Mouse (Mus musculus) effector memory CD4-positive, alpha-beta T cell, adult 5 months (primary cell): ENCODE measurements around the gene Fgfr2. TPM values are rescaled to one million over a fixed set of nuclear protein-coding genes. Genes with fewer than 3 reads are reported as not detected.

Experiments used
- polyA plus RNA-seq: library from polyadenylated mRNA; unstranded; fragments of 100-300 nt; shearing (Covaris generic); gene quantifications from one replicate; pipeline ENCODE4 v1.2.1, GENCODE M21; 2017

The Fgfr2 gene
- not detected for polyA plus RNA-seq

DNA sequence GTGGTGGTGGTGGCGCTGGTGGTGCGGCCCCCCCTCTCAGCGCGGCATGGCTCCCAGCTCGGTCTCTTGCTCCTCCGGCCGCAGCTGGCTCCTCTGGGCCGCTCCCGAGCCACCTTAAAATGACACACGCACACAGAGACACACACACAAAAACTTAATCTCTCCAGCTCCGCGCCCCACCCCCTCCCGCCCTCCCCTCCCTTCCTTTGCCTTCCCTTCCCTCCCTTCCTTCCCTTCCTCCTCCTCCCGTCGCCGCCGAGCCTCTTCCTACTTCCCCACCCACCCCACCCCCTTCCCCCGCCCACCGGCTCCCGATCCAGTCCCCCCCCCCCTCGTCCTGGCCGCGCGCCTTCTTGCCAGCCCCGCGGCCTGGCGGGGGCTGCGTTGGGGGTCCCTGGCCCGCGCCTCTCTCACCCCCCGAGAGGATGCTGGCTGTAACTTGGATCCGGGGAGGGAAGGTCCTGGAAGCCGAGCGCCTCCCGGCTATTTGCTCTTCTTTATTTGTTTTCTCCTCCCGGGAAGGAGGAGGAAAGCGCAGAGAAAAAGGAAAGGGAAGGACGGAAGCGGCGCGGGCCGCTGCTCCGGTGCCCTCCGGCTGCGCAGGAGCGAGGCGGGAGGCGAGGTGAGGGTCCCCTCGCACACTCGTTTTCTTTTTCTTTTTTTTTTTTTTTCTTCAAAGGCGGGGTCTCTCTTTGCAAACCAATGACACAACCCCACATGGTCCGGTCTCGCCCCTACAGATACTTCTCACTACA, at the start of gene Fgfr2:
Gene Fgfr2, minus strand, starts transcription at position 107 of the 755 bp plus-strand sequence.

DNA sequence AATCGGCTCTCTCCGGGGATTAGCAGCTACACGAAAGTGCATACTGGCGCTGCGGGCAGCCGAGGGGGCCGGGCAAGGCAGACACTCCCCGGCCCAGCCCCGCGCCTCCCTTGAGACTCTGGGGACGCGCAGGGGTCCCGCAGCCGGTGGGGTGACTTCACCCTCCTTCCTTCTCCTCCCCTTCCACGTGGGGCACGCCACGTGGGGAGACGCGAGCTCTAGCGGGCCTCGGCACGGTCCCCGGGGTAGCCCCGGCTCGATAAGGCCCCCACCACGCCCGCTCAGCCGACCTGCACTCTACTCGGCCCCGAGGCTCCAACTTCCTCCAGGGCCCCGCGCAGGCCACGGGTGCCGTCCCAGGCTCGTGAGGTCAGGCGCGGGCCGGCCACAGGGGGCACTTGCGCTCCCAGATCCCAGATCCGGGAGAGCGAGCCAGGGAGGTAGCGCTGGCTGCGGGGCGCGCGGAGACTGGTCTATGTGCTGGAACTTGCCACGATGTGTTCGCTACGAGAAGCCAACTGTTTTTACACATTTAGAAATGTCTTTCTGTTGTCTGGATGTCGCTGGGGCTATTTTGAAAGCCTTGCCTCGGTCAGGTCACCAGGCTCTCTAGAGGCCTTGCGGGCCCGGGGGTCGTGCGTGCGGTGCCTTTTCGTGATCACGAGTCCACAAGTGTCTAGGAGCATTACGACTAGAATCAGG, 1.0 kb upstream of the Fgfr2 start, which contains the start of gene Ctbp2:
Gene Ctbp2, minus strand, starts transcription at position 356 of the 702 bp plus-strand sequence.

DNA sequence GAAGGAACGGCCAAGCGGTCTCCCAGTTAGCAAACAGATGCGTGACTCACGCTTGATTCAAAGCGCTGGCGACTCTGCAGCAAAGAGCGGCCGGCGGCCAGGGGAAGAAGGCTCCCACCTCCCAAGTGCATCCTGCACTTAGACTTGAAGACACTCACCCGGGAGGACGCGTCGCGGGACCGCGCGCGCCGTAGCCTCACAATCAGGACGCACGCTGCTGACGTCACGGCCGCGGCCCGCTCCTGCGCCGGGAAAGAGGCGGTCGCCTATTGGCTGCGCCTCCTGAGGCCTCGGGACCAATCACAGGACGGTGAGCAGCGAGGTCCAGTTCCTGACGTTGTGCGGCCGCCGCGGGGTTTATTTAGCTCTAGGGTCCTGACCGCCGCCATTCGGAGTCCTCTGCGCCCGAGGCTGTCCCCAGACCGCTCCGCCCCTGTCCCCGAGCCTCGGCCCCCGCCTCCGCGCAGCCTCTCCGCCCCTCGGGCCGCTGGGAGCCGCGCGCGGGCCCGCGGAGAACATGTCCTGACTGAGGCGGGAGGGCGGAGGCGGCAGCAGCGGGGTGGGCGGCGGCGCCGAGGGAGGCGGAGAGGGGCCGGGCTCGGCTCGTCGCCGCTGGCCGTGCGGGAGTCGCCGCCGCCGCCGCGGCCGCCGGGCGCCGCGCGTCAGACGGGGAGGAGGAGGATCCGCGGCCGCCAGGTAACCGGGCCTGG, 192.1 kb downstream of the Fgfr2 start, which contains the start of gene Zranb1:
Gene Zranb1, plus strand, starts transcription at position 293 of the 710 bp plus-strand sequence.

DNA sequence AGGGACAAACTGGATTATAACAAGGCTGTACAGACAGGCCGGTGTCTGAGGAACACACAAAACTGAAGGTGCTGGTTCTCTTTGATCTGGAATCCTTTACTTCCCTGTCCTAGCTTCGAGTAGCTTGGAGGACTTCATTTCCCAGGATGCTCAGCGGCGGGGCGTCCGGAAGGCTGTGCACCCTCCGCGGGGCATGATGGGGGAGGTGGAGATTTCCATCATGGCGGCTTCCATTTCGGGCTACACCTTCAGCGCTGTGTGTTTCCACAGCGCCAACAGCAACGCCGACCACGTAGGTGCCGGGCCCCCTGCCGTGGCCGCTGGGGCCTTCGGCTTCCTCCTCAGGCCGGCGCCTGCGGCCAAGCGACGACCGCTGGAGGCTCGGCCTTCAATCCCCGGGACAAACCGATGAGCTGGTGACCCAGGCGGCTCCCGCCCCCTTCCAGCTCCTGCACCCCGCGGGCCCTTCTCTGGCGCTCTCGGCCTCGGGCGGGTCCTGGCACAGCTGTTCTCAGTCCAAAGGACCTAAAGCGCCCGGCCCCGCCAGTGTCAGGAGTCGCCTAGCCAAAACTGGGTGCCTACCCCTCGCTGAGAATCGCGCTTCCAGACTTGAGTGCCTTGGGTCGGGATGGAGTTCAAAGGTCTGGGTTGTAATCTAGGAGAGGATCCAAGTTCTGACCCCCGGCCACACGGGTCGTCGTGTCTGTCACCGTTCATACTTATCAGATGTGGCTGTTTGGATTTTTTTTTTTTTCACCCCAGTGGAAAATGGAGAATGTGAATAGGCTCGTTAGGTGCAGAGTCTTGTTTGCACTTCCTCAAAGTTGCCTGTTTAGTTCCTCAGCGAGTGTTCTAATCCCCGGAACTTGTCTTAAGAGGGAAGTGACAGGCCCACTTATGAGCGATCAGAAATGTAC, 263.9 kb downstream of the Fgfr2 start, which contains the start of gene Abraxas2:
Gene Abraxas2, plus strand, starts transcription at position 184 of the 917 bp plus-strand sequence.

DNA sequence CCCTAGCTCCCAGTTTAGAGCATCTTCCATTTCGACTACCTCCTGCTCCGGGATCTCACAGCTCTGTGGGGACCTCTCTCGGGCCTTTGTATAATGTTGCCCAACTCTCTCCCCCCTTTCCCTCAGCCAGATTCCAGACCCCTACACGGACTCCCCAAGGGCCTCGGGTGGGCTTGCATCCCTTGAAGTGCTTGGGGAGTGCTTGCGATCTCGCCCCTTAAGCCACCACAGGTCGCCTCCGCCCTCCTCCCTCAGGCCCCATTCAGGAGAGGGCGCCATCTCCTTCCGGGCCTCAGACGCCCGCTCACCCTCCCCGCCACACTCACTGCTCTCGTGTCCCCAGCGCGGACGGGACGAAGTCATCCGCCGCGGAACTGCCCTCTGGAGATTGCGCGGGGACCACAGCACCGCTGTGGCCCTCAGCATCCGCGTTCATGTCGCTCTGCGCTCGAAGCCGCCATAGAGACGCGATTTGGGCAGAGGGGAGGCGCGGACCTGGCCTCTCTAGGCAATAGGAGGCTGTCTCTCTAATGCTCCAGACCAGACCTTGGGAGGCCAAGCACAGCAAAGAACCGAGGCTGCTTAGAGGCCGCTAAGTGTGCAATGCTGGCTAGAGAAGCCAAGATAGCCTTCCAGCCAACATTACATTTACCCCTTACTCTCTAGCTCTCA, 270.8 kb downstream of the Fgfr2 start, which contains the start of gene Eef1akmt2:
Gene Eef1akmt2, minus strand, starts transcription at position 501 of the 672 bp plus-strand sequence.

DNA sequence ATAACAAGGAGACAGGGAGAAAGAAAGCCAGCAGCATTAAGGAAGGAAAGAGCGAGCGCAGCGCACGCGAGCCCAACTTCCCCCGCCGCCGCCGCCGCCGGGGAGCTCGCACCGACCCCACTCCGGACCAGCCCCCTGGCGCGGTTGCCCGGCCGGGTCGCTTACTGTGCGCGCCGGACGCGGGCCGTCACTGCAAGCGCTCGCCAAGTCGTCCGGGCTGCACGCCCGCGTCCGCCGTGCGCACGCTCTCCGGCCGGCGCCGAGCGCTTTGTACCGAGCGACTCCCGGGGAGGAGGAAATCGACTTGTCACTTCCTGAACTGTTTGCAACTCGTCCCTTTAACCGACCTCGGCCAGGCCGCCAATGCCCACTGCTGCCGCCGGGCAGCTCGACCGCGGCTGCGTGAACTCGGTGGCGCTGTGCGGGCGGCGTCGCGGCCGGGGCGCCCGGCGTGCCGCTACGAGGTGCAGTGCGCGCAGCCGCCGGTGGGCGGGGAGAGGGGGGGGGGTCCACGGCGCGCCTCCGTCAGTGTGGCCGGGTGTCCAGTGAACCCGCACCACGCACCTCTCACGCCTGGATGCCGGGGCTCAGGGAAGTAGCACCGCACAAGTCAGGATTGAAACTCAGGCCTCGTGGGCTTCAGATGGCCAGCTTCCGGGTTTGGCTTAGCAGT, 309.6 kb downstream of the Fgfr2 start, which contains the start of gene Fam53b:
Gene Fam53b, minus strand, starts transcription at position 471 of the 673 bp plus-strand sequence.

DNA sequence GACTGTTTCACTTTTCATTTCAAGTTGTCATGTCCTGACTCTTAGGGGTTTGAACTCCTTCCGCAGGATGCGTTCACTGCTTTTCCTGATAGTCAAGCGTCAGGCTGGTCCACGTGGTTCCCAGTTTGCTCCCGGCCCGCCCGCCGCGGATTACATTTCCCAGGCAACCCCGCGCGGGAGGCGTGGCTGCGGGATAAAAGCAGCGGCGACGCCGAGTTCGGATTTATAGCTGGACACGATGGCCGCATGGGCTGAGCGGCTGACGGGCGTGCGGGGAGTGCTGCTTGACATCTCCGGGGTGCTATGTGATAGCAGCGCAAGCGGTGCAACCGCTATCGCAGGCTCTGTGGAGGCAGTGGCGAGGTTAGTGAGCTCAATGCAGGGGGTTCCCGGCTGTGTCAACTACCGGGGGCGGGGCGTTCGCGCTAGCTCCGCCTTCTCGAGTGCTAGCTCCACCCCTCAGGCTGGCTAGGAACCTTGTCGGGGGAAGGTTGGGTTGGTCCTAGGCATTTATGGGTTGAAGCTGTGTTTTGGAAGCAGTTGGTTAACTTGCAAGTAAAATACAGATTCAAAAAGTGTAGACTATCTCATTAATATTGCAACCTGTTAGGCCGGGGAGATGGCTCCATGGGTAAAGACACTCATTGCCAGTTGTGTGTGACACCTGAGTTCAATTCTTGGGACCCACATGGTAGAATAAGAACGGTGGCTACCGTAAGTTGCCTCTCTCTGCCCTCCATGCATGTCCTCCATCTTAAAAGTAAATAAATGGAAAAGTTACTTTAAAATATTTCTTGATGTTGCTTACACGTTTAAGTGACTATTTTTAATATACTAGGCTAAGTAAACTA, 512.5 kb downstream of the Fgfr2 start, which contains the start of gene Lhpp:
Gene Lhpp, plus strand, starts transcription at position 171 of the 851 bp plus-strand sequence.

DNA sequence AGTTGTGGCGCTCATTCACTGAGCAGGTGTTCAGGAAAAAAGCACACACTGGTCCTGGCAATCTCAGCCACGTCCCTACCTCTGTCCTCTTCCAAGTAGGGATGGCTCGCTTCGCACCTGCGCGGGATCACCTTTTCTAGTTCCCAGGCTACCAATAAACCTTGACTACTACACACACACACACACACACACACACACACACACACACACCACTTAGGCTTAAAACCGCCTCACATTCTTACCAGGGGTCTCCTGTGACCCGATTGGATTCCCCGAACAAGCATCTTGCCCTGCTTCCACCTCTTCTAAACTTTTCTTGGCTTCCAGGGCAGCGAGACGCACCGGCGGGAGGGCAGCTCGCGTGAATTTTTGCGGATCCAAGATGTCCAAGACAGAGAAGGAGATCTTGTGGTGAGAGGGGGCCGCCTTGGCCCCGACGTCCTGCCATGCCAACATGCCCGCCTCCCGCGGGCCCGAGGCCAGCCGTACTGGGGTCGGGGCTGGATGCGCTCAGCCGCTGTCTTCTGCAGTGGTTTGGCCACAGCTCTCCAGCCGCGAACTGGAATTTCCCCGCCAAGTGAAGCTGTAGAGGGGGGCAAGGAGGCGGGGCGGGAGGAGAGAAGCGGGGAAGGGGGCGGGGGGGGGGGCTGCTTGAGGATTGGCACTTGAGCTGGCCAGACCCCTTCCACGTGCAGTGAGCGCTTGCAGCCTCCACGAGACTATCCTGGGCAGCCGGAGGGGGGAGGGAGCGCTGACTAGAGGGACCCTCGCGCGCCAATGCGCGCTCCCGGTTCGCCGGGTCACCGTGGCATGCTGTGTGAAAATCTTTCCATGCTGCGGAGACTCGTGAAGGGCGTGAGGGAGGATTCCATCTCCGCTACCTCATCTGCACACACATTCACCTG, 523.8 kb downstream of the Fgfr2 start, which contains the start of gene Nkx1-2:
Gene Nkx1-2, minus strand, starts transcription at position 567 of the 905 bp plus-strand sequence.

DNA sequence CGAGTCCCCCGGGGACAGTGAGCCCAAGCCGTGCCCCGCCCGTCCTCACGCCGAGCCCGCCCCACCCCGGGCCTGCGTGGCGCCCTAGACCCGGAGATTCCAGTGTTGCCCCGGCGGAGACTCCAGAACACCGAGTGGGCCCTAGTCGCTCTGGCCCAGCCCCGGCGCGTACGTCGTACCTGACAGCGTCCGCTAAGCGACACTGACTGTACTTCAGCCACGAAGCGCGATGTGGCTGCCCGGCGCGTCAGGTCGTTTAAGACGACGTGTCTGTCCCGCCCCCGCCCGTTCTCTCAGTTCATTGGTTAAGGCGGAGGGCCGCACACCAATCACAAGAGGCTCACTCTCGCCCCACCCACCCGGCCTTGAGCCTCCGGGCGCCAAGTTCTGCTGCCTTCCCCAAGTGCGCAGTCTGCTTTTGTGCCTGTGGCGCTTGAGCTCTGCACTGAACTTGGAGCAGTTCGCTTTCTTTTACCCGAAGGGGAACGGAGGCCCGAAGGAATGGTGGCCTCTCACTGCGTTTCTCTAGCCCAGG, 547.0 kb downstream of the Fgfr2 start, which contains the start of gene Oat:
Gene Oat, minus strand, starts transcription at position 283 of the 535 bp plus-strand sequence.

DNA sequence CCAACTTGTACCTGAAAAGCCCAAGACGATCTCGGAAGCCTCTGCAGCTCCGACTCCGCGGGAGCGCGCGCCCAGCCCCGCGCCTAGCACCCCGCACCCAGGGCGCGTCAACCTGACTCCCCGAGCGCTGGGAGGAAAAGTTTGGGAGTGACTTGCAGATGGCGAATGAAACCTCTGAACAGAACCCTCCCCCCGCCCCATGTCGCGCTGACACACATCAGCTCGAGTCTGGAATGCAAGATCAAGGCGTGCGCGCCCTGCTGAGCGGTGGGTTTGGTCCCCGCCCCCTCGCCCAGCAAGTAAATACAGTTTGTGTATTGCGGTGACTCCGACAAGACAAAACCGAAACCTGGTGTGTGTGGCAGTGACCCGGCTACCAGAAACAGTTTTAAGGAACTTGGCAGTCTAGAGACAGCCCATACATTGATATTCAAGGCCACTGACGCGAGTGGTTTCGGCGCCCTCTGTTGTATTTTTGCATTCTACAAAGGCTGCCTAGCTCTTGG, 806.1 kb downstream of the Fgfr2 start, which contains the start of gene Chst15:
Gene Chst15, minus strand, starts transcription at position 193 of the 506 bp plus-strand sequence.

DNA sequence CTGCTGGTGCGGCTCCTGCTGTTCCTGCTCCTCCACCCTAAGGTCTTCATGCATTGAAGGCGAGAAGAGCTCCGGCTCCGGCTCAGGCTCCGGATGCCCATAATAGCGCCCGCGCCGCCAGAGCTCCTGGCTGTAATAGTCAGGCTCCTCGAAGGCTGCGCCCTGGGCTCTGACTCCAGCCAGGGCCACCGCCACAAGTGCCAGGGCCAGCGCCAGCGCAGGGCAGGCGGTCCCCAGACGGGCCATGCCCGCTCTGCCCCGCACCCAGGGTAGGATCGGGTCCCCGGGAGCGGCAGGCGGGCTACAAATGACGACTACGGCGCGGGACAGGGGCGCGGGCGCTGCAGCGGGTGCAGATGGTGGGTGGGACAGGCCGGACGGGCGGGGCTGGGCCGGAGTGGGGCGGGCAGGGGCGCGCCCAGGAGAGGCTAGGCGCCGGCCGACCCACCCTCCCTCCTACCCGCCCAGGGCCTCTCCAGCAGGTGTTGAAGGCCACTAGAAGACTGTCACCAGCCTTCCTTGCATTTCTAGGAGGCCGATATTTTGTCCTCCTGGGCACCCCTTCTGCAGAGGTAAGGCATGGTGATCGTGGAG, 968.7 kb downstream of the Fgfr2 start, which contains the start of gene Cpxm2:
Gene Cpxm2, minus strand, starts transcription at position 372 of the 594 bp plus-strand sequence.

DNA sequence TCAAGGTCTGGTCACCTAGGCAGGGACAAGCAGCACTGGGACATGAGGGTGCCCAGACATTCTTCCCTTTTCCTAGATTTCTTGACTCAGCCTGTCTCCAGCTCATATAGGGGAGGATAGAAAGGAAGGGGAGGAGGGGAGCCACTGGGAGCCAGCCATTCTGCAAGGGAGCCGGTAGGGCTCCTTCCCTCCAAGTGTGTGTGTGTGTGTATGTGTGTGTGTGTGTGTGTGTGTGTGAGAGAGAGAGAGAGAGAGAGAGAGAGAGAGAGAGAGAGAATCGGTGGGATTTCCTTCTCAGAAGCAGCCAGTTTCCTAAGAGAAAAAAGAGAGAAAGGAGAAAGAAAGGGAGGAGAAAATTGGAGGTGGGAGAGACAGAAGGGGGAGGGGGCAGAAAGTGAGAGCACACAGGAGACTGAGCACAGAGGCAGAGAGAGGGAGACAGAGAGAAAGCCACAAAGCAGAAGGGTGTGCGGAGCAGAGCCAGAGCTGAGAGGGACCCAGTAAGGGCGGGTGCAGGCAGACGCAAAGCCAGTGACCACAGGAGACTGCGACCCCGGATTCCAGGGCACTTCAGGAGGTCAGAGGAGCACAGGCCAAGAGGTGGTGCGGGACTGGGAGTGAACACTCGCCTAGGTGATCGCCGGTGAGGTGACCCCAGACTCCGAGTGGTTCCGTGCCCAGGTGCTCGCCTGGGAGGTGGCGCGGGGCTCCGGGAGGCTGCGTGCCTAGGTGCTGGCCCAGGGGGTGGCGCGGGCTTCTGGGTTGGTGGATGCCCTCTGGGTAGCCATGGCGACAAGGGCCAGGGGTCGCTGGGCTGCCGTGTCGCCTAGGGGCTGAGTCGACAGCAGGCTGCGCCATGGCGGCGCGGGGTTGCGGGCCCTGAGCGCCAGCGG, 1156.9 kb downstream of the Fgfr2 start, which contains the start of gene Gpr26:
Gene Gpr26, plus strand, starts transcription at position 438 of the 893 bp plus-strand sequence.

DNA sequence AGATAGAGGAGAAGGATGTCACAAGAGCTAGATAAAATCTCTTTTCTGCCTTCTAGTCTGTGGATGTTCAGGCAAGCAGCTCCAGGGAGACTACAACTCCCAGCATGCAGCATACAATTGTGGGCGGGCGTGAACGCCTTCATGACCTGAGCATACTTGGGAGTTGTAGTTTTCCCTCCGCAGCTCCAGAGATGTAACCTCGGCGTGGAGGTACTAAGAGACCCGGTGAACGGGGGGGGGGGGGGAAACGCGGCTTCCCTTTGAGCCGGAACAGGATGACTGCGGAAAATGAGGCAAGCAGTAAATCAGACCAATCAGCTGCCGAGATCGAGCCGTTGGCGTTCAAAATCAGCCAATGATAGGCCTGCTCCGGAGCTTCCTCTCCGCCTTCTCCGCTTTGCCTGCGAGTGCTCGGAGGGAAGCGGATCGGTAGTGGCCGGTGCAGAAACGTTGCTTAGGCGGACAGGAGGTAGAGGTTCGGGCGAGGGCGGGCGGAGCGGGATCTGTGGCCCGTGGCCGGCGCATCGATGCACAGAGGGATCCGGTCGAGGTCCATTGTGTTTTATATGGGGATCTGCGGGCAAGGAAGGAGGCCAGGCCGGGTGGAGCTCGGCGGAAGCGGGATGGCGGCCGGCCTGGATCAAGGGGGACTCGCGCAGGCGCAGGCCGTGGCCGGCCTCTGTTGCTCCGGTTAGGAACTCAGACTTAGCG, 1563.0 kb downstream of the Fgfr2 start, which contains the start of gene Bub3:
Gene Bub3, plus strand, starts transcription at position 237 of the 711 bp plus-strand sequence.

DNA sequence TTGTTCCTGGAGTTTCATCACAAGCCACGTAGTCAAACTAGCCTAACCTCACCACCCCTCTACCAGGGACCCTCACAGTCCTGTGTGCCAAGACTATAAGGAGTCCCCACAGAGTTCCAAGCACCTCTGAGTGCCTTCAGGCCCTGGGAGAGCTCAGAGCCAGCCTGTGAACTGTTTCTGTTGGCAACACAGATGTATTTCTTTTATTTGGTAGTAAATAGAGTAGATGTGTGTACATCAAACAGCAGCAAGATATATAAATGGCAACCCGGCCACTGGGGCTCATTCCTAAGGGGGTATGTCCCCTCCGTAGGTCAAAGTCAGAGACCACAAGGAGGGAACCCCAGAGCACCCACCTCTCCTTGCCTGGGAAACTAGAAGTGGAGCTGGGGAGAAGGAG, 1574.7 kb downstream of the Fgfr2 start, which contains the start of gene Hmx2:
Gene Hmx2, plus strand, starts transcription at position 301 of the 400 bp plus-strand sequence.

